Mouse (Mus musculus) thymus, postnatal 14 days (tissue): ENCODE results near the gene Col25a1.

Experiments used
- DNase-seq: peaks from one replicate; pipeline ENCODE4 v3.0.0; 2021

The Col25a1 gene

GRCm38 (mm10) chr3:130387156-130387555, 255.9 kb downstream of the Col25a1 start:
- no peak for DNase-seq

- no peak for DNase-seq
These were observed 258.1 kb downstream of the Col25a1 start for GRCm38 (mm10) chr3:130389261-130389975.

- DNase-seq: no peak
These were observed 265.3 kb downstream of the Col25a1 start for GRCm38 (mm10) chr3:130396636-130397035.

- DNase-seq: no peak
These were observed 269.6 kb downstream of the Col25a1 start for GRCm38 (mm10) chr3:130400716-130401559.

- no peak for DNase-seq
These were observed 270.2 kb downstream of the Col25a1 start for GRCm38 (mm10) chr3:130401560-130401852.

- DNase-seq: no peak
These were observed 273.5 kb downstream of the Col25a1 start for GRCm38 (mm10) chr3:130404525-130405409.

- DNase-seq: no peak
These were observed 275.9 kb downstream of the Col25a1 start for GRCm38 (mm10) chr3:130407201-130407600.

- DNase-seq: no peak
These were observed 281.9 kb downstream of the Col25a1 start for GRCm38 (mm10) chr3:130413239-130413638.

- DNase-seq: no peak
These were observed 287.6 kb downstream of the Col25a1 start for GRCm38 (mm10) chr3:130418951-130419350.

GRCm38 (mm10) chr3:130428796-130429195, 297.5 kb downstream of the Col25a1 start:
- DNase-seq: no peak

GRCm38 (mm10) chr3:130430052-130430451, 298.8 kb downstream of the Col25a1 start:
- no peak for DNase-seq

GRCm38 (mm10) chr3:130432818-130433217, 301.5 kb downstream of the Col25a1 start:
- no peak for DNase-seq

- no peak for DNase-seq
These were observed 305.7 kb downstream of the Col25a1 start for GRCm38 (mm10) chr3:130436956-130437355.

GRCm38 (mm10) chr3:130439767-130440166, 308.5 kb downstream of the Col25a1 start:
- no peak for DNase-seq

GRCm38 (mm10) chr3:130440689-130441088, 309.4 kb downstream of the Col25a1 start:
- no peak for DNase-seq

GRCm38 (mm10) chr3:130443842-130444627, 312.7 kb downstream of the Col25a1 start:
- no peak for DNase-seq

GRCm38 (mm10) chr3:130449864-130450263, 318.6 kb downstream of the Col25a1 start:
- no peak for DNase-seq

- no peak for DNase-seq
These were observed 334.1 kb downstream of the Col25a1 start for GRCm38 (mm10) chr3:130465371-130465770.

- no peak for DNase-seq
These were observed 342.0 kb downstream of the Col25a1 start for GRCm38 (mm10) chr3:130473211-130473768.

- DNase-seq: no peak
These were observed 342.7 kb downstream of the Col25a1 start for GRCm38 (mm10) chr3:130473970-130474369.

- DNase-seq: no peak
These were observed 351.2 kb downstream of the Col25a1 start for GRCm38 (mm10) chr3:130482513-130482912.

GRCm38 (mm10) chr3:130488839-130489238, 357.5 kb downstream of the Col25a1 start:
- no peak for DNase-seq
